Mouse (Mus musculus) cerebellum, postnatal 14 days (tissue): ENCODE results near the gene Gm10428.
A peak's percentile ranks its signal among the peaks of the same experiment; 100 is the strongest.
"Not testable (repeated sequence)": the region's sequence is repeated elsewhere in the genome, so short reads cannot be mapped to it uniquely, and the experiment has no call there.

Experiments
- DNase-seq, 2 experiments: peaks; one replicate each; pipeline ENCODE4 v3.0.0; 2021; ENCODE audit warnings: mixed read lengths in 2 of 2

Gene Gm10428

DNA sequence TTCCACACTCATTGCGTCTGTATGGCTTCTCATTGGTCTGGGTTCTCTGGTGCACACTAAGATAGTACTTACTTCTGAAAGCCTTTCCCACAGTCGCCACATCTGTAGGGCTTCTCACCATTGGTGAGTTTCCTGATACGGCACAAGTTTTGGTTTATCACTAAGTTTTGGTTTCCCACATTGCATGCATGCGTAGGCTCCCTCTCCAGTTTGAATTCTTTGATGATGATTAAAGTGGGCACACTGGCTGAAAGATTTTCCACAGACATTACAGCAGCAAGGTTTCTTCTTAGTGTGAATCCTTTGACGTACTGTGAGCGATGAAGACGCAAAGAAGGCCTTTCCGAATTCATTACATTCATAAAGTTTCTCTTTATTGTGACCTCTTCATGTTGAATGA, at the start of gene Gm10428:
Gm10428 (plus strand) TSS at position 321 of the 400 bp plus-strand sequence.
- no peak for DNase-seq

DNA sequence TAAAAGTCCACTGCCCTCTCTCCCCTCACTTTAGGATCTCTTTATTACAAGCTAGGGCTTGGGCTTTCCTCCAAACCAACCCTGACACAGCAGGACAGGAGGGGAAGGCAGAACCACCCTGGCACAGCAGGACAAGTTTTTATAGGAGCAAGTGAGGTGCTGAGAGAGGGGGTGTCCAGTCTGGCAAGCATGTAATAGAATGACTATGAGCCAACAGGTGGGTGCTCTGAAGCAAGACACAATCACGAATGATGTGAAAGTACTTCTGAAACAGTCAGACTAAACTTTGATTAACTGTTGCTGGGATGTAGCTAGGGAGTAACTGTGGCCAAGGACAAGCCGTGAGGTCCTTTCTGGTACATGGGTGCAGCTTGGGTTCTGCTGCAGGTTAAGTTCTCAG, 46.8 kb upstream of the Gm10428 start:
- DNase-seq: no peak

DNA sequence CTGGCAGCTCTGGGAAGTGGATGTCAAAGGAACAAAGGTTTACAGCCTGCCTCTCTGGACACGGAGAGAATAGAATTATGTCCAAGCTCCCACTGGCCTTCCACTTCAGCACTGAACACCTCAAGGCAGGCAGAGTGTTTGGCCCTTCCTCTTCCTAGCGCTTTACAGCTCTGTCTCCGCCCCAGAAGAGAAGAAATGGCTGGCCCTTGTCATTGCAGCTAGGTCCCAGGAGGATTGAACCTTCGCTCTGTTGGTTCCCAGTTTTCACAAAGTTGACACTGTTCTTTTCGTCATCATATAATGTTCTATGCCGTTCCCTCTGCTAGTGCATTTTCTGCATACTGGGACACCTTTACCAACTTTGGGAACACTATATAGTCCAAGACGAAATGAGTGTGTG, 44.6 kb upstream of the Gm10428 start:
- DNase-seq: no peak

DNA sequence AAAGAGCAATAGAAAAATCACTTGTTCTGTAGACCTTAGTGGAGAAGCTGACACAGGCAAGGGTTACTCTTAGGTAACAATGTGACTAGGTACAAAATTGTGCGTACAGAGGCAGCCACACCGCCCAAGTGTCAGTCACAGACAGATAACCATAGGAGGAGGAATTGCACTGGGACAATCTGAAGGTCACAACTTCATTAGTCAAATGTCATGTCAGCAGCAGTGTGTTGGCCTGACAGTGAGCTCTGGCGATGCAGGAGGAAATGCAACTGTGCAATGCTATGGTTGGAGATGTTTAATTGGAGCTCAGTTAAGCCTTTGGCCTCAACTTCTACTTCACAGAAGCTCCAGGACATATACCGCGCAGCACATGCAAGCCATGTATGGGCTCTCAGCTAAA, 42.2 kb upstream of the Gm10428 start:
- DNase-seq: no peak

DNA sequence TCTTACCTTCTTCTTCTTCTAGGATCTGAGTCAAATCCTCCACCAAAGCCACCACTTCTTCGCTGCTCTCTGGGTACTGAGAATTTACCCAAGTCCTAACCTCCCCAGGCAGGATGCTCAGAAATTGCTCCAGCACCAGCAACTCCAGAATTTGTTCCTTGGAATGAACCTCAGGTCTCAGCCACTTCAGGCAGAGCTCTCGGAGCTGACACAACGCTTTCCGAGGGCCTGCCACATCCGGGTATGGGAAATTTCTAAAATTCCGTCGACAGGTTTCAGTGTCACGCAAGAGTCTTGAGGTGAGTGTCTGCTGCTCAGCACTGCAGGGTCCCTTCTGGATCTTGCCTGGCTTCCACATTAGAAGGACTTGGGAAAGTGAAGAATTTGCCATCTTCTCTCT, 24.6 kb upstream of the Gm10428 start:
- DNase-seq: no peak

DNA sequence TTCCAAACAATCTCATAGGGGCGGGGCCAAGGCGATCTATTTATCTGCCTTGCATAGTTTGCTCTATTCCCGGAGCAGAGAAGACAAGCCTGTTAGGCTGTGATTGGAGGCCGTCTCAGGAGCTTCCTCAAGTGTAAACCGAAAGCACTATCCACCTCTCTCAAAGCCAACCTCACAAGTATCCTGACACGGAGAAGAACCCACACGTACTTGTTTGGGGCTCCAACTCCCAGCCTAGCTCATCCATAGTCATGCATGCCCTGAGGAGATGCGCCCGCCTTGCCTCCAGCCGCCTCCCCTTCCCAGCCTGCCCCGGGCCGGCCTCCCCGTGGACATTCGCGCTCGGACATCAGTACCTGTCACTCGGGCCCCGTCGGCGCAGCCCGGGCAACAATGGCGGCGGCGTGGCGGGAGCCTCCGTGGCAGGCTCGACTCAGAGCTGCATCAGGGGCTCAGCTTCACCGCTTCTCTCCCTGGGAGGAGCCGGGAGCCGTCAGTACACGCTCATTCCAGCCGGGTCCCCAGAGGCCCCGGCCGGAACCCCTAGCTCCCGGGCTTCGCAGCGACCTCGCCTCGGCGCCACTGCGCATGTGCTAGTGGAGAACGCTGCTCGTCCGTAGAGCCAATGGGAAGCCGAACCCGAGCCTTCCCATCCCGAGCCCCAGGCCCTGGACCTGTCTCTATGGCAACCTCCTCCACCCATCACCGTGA, 21.4 kb upstream of the Gm10428 start, which contains the start of gene Zfp287:
Zfp287 (minus strand) TSS at position 595 of the 711 bp plus-strand sequence.
- peak; percentile 94 to 95 for DNase-seq

DNA sequence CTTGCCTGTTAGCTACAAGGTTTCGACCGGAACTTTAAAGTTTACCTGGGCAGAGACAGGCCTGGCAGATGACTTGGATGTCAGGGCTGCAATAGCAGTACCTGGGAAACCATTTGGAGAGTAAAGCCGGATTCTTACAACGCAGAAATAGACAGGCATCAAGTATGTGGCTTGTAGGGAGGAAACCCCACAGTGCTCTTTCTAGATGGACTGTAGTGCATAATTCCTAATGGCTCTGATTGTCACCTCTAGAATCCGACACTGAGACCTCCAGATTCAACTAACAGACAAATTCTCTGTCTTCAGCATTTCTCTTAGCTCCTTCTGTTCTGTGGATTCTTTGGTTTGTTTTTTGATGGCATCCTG, 20.9 kb upstream of the Gm10428 start:
- no peak for DNase-seq

DNA sequence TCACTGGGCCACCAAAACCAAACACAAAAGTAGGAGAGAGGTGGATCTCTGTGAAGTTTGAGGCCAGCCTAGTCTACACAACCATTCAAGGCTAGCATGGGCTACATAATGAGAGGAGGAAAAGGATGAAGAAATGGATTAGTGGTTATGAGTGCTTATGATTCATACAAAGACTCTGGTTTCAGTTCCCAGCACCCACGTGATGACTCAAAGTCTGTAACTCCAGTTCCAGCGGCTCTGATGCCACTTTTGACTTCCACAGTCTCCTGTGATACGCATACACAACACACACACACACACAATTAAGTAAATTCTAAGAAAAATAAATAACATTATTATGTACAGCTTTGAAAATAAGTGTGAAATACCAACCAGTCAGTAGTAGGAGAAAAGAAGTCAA, 20.2 kb upstream of the Gm10428 start:
- no peak for DNase-seq

DNA sequence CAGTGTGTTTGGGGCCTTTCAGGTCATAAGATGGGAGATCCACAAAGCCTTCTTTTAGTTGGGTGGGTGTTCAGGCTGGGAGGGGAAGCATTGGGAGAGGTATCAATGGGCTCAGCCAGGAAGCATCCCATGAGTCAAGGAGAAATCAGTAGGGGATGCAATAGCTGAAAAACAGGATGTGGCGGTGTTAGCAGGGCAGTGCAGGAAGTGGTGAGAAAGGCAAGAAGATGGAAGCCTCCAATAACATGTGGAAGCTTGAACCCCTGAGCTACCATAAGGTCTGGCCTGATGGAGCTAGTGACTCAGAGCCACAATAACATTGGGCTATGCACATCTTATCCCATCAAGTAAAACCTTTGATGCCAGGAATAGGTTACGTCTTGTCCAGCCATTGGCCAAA, 11.7 kb upstream of the Gm10428 start:
- DNase-seq: no peak

DNA sequence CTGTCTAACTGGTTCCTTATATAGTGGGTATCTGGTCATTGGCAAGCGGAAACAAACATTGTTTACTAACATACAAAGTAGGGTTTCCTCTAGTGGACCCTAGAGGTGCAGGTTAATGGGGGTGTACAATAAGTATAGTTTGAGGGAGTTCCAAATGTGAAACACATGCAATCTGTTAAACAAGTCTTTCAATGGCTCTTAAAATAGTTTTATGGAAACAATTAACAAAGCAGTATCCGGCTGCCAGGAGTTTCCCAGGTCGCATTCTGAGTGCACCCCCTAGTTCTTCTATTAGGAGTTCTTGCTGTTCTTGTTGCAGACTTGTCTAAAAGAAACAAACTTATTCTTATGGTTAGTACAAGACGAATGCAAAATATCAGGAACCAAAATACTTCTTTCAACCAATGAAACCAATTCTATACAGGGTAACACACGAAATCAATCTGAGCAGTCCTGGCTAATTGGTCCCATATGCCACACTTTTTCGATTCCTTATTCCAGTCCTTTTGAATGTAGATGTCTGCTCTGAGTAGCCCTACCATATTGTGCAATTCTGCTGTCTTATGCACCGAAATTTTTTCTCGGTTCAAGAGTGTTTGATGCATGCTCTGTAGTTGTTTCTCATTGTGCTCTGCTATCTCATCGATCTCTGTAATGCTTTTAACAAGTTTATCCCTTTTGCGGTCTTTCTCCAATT, 10.5 kb upstream of the Gm10428 start:
- no peak for DNase-seq

DNA sequence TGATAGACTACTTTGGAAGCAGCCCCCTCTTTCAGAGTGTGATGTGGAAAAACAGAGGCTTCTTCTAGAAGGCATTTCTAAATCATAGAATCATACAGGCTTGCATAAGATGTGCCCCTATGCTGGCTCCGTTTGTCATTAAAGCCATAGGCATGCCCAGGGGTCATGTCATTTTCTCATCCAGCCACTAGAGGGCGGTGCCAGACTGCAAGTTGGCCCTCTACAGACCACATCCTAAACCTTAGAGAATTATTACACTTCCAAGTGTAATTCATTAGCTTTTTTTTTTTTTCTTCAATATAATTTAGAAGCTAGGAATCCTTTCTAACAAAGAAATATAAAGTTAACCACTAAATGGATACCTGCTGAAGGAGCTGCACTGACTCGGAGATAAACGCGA, 8.8 kb upstream of the Gm10428 start:
- DNase-seq: peak; percentile 83 to 87

DNA sequence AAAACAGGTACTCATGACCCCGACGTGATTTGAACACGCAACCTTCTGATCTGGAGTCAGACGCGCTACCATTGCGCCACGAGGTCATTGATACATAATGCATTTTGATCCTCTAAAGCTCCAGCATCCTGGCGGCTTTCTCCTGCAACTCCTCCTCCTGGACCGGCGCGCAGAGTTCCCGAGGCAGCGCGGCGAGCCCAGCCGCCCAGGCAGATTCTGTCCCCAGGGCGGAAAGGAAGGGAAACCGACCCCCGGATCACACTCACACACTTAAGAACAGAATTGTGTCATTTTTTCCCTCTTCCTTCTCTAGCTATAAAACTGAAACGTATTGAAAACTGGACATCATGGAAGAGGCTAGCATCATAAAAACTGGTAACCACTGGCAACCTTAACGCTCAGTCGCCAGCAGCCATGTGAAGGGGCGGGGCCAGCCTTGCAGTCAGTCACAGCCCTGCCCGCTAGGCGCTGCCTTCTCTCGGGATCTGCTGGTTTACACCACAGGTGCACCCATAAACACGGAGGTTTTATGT, 6.8 kb upstream of the Gm10428 start:
- DNase-seq: peak; percentile 77 to 83

DNA sequence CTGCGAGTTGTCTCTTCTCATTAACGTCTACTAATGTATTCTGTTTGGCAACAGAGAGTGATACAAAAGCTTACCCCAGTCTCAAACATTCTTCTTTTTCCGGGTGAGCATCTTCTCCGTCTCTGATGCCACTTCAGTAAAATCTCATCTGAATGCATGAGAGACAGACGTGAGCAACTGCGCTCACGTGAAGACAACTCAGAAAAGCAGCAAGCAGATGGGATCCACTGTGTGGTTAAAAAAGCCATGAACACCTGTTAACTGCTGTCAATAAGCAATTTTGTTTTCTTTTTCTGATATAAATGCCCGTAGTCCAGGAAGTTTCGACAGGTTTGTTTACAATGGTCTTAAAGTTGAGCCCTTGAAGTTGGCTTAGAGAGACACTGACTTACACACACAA, 5.7 kb upstream of the Gm10428 start:
- no peak for DNase-seq

DNA sequence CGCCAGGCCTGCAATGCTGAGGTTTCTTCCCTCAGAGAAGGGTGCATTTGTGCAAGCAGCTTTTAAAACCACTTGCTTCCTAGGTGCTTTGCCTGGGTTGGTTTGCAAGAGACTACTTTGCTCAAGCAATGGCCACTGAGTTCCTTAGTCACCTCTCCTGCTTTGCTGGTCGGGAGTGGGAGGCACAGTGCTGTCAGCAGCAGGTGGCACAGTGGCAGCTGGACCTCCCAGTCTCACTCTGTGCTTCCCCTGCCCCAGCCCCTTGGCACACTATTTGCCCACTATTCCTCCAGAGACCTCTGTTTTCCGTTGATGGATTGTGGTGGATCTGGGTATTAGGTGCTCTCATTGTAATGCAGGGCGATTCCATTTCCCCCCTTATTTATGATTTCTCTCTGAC, 4.8 kb upstream of the Gm10428 start:
- no peak for DNase-seq

DNA sequence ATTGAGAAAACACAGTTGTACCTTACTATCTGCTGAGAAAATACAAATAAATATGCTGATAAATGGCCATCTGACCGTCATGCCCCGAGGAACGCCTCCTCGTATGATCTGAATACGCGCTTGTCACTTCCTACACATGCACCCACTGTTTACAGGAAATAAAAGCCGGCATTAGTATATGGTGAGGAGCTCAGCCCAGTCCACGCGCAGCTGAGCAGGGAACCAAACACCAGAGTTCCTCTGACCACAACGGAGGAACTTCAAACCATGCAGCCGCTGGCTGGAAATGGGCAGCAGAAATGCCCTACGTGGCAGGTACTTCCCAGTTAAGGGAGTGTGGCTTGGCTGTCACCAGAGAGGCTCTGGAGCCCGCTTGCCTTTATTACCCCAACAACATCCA, 3.5 kb upstream of the Gm10428 start:
- DNase-seq: not testable (repeated sequence)

DNA sequence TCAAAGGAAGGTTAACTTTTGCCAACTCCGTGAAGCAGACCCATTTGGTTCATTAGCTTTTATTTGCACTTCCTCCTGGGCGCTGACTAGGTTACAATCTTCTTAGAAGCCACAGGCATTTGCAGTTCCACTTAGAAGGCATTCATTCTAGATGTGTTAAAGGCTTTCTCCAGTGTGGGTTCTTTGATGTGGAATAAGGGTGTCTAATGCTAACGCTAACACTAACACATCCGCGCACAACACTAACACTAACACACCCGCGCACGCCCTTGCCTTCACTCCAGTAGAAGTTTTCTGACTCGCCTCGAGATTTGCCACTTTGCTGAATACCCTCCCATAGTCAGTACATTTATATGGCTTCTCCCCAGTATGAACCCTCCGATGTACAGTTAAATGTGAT, 709 bp upstream of the Gm10428 start:
- DNase-seq: no peak

DNA sequence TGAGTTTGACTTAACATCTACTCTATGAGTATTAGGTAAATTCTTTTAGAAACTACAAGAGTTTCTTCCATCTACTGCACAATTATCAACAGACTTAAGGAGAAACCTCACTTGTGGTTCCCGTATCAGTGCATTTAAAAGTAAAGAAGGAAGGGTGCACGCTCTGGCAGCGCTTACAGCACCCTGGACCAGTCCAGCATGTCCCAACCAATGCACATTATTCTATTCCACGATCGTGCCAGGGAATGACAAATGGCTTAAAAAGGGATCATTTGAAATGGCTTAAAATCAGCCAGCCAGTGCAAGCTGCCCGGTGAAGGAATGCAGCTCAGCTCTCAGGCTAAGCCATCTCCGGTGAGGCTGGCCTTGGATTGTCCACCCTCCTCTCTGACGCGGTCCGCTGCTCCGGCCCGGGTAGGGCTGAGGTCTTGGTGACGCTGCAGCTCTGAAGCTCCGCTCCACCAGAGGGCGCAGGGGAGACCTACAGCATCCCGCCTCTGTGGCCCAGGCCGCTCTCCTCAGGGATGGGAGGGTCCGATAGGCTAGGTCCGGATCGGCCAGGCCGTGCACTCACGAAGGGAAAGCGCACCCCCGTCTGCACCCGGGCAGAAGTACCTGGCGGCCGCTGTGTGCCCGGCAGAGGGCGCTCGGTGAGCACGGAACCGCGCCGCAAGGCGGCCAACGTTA, 3.7 kb downstream of the Gm10428 start:
- peak; percentile 99 for DNase-seq

DNA sequence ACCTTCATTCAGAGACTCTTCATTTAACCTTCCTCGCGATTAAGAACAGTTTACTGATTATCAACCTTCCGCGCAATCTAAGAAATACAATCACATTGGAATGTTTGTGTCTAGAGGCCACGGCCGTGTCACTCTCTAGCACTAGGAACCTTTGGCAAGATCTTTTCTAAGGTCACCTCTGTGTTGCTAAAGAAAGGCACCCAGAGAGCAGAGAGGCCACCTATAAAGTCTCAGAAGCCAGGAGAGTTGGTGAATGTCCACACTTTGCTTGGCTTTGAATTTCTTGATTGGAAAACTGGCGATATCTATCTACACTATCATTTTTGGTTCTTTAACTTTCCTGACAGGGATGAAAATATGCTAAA, 4.2 kb downstream of the Gm10428 start:
- DNase-seq: no peak

DNA sequence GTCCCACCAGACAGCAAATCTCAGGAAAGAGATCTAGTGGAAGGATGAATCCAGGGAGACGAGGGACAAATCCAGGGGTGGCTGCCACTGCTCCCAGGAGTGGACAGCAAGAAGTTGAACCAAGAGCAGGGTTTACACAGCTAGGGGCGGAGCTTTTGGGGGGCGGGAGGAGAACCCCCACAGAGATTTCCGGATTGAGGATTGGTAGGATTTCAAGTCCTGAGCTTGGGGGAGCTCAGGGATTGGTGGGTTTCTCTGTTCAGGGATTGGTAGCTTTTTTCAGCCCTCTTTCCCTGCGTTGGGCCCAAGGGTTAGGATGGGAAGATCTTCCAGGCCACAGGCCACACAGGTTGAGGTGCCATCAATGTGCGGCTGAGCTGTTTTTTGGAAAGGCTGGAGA, 5.0 kb downstream of the Gm10428 start:
- no peak for DNase-seq

DNA sequence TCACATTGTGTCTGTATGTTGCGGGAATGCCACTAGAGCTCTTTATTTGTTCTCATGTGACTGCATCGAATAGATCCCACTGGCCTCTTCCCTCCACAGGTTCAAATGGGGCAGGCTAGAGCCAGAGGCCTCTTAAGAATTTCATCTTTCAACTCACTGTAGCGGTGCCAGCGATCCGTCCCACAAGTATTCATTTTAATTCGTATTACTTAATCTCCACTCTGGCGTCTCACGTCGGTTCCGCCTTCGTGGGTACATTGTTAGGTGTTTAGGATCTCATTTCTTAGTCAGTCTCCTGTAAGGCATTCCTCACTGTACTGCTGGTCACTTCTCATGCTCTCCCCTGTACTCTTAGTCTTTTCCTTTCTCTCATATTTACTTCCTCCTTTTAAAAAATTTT, 5.6 kb downstream of the Gm10428 start:
- DNase-seq: no peak

DNA sequence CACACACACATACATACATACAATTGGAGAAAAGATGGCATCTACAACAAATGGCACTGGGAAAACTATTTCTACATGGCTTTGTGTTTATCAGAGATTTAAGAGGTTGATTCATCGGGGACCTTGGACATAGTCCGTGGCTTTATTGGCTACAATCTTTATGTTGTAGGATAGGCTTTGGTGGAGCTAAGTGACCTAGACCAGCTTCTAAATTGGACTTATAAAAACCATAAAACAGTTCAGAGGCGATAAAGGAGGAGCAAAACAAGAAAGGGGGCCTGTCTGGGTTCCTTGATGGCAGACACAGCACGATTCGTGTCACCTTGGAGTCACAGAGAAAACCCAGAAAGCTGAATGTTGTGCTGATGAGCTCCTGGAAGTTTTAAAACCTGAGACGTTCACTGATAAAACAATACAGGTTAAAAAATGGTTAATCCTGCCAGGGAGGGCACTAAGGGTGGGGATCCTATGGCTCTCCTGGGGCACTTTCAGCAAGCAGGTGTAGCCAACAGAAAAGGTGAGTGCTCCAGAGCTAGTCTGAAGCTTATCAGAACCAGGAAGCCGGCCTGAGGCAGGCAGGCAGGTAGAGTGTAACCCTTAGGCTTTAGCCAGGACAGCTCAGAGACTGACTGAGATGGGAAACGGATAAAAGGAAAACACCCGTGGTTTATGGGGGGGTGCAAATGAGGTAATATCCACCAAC, 8.0 kb downstream of the Gm10428 start:
- no peak for DNase-seq

DNA sequence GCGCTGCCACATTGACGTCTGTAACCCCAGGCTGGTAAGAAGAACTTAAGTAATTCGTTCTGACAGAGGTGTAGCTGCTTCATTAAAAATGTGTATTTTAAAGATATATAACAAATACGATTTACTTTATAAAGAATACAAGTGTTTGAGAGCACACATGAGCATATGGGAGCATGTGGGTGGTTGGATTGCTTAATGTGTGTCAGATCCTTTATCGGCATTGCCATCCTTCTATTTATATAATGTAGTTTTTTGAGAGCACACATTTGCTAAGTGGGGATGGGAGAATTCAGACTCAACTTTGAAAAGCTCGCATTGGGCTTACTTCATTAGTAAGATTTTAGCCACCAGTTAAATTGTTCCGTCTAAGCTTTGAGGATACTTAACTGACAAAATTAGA, 23.6 kb downstream of the Gm10428 start:
- no peak for DNase-seq

DNA sequence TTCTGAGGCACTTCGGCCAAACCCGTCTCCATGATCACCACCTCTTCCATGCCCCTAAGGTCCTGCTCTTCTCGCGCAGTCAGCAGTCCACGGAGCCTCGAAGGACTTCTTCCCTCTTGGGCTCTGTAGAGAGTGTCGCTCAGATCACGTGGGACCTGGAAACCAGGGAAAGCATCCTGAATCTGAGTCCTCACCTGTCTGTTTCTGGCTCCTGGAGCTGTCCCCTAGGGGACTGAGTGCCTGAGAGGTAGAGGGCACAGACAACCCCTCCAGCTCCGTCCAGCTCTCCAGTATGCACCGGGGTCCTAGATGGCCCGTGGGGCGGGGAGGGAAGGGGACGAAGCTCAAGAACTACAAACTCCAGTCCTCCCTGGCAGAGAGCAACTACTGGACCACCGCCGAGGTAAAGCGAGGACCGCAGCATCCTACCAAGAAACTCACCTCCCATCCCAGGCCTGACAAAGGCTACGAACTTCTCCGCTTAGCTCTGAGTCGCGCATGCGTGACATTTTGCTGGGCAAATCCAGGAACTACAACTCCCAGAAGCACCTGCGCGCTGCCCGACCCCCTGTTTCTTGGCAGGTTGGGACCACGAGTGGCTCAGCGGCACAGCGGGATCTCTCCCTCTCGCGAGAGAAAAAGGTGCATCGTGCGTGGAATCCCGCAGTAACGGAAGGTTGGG, 36.2 kb downstream of the Gm10428 start, which contains the start of gene Zfp286:
Zfp286 (minus strand) TSS at position 528 of the 682 bp plus-strand sequence.
- DNase-seq: peak; percentile 94
